Mouse (Mus musculus): ENCODE measurements around the gene Necap2. TPM values are rescaled to one million over a fixed set of nuclear protein-coding genes. Genes with fewer than 3 reads are reported as not detected.

Necap2 gene
- polyA plus RNA-seq (2014; fragmentation: Illumina TruSeq; extraction: RNeasy Lipid Tissue Mini Kit (QIAGEN cat#74804); ENCODE audit: low read depth, low replicate concordance), result 53.0 TPM

DNA sequence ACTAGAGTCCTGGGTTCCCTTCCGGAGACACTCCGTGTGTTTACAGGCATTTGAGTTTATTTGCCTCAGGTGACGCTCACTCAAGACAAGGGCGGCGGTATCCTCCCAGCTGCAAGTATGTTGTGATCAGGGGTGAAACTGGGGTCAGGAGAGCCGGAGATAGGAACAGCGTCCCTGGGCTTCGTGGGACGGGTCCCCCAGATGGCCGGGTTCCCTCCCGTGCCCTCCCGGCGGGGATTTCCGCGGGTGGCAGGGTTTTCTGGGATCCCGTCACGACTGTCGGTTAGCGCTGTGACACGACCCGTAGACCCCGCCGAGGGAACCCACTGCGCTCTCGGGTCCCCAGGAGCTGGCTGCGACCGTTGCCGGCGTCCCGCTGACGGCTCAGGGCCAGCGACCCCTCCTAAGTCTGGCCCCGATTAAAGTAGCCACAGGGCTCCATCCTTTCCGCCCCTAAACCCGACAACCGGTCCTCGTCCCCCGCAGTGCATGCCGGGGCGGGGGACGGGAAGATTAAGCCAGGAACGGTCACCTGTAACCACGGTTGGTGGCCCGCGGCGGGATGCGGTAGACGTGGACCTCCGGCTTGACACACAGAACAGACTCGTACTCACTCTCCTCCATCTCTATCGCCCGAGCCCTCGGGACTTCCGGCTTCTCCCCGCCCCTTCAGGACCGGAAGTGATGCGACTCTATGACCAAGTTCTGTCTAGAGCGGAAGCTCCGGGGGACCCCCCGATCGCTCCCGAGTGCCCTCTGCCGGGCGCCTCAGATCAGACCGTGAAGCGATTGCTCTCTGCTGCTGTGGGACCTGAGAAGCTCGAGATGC is at the start of gene Necap2:
Necap2 (minus strand) TSS at position 677 of the 829 bp plus-strand sequence.

GRCm38 (mm10) chr4:141088033-141088432 is 9.9 kb upstream of the Necap2 start, which contains the start of gene Spata21:
Gene Spata21, plus strand, starts transcription at chr4:141088333.

DNA sequence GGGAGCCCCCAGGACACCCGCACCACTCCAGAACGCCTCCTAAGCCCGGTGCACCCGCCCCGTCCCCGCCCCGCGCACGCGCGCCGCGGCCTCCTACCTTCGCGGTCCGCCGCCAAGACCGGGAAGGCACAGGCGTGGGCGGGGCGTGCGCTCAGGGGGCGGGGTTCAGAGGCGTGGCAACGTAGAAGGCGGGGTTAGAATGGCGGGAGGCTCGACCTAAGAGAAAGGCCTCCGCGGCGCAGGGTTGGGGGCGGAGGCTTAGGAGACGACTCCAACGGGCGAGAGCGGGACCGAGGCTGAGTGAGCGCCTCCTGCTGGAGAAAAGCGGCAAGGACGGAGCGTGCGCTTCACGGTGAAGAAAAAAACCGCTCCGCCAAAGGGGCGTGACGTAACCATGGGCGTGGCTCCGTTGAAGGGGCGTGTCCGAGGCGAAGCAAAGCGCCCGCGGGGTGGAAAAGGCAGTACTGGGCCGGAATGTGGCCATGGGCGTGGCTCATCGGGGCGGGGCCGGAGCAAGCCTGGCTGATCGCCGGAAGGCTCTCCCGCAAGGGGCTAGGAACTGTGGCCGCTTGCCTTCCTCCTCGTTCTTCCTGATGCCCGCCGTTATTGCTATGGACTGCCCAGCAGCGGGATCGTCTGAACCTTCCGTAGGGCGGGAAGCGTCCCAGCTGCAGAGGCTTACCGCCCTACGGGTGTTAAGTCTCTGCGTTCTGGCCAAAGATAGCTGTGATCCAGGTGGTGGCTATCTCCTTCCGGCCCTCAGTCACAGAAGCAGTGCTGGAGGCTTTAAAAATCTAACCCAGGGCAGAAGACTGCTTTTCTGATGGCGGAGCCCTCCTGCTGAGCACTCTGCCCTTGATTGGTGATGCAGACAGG is 17.5 kb downstream of the Necap2 start, which contains the start of gene Crocc:
Crocc (minus strand) TSS at position 125 of the 876 bp plus-strand sequence.

Other genes starting within 250 kb of the Necap2 start
- 0.20 TPM for gene Padi1, start 232.6 kb downstream of the Necap2 start, polyA plus RNA-seq (2014; fragmentation: Illumina TruSeq; extraction: RNeasy Lipid Tissue Mini Kit (QIAGEN cat#74804); ENCODE audit: low read depth, low replicate concordance)
- 24.0 TPM for gene Padi2, start 172.0 kb downstream of the Necap2 start, polyA plus RNA-seq (2014; fragmentation: Illumina TruSeq; extraction: RNeasy Lipid Tissue Mini Kit (QIAGEN cat#74804); ENCODE audit: low read depth, low replicate concordance)
- gene Sdhb, start 117.2 kb downstream of the Necap2 start, polyA plus RNA-seq (2014; fragmentation: Illumina TruSeq; extraction: RNeasy Lipid Tissue Mini Kit (QIAGEN cat#74804); ENCODE audit: low read depth, low replicate concordance), result 129 TPM
- 28.6 TPM for gene Atp13a2, start 91.5 kb downstream of the Necap2 start, polyA plus RNA-seq (2014; fragmentation: Illumina TruSeq; extraction: RNeasy Lipid Tissue Mini Kit (QIAGEN cat#74804); ENCODE audit: low read depth, low replicate concordance)
- 16.9 TPM for gene Mfap2, start 67.9 kb downstream of the Necap2 start, polyA plus RNA-seq (2014; fragmentation: Illumina TruSeq; extraction: RNeasy Lipid Tissue Mini Kit (QIAGEN cat#74804); ENCODE audit: low read depth, low replicate concordance)
- gene Crocc, start 17.8 kb downstream of the Necap2 start, polyA plus RNA-seq (2014; fragmentation: Illumina TruSeq; extraction: RNeasy Lipid Tissue Mini Kit (QIAGEN cat#74804); ENCODE audit: low read depth, low replicate concordance), result 15.9 TPM
- 14.1 TPM for gene Spata21, start 10.0 kb upstream of the Necap2 start, polyA plus RNA-seq (2014; fragmentation: Illumina TruSeq; extraction: RNeasy Lipid Tissue Mini Kit (QIAGEN cat#74804); ENCODE audit: low read depth, low replicate concordance)
- 40.6 TPM for gene Szrd1, start 61.4 kb upstream of the Necap2 start, polyA plus RNA-seq (2014; fragmentation: Illumina TruSeq; extraction: RNeasy Lipid Tissue Mini Kit (QIAGEN cat#74804); ENCODE audit: low read depth, low replicate concordance)
- 9.8 TPM for gene Fbxo42, start 69.6 kb upstream of the Necap2 start, polyA plus RNA-seq (2014; fragmentation: Illumina TruSeq; extraction: RNeasy Lipid Tissue Mini Kit (QIAGEN cat#74804); ENCODE audit: low read depth, low replicate concordance)
- 0.78 TPM for gene Rsg1, start 135.6 kb upstream of the Necap2 start, polyA plus RNA-seq (2014; fragmentation: Illumina TruSeq; extraction: RNeasy Lipid Tissue Mini Kit (QIAGEN cat#74804); ENCODE audit: low read depth, low replicate concordance)
- gene Arhgef19, start 161.1 kb upstream of the Necap2 start, polyA plus RNA-seq (2014; fragmentation: Illumina TruSeq; extraction: RNeasy Lipid Tissue Mini Kit (QIAGEN cat#74804); ENCODE audit: low read depth, low replicate concordance), result 5.9 TPM
- gene Epha2, start 222.9 kb upstream of the Necap2 start, polyA plus RNA-seq (2014; fragmentation: Illumina TruSeq; extraction: RNeasy Lipid Tissue Mini Kit (QIAGEN cat#74804); ENCODE audit: low read depth, low replicate concordance), result 4.4 TPM

Data from adipose tissue, adult 10 weeks (tissue).